Mouse (Mus musculus): ENCODE measurements at regions not wholly inside any gene's neighbourhood (a gene's known extent, or its start where the extent isn't known, plus 50 kb on each side); places are given as distances from the start of the nearest gene placed in this dataset.

DNA sequence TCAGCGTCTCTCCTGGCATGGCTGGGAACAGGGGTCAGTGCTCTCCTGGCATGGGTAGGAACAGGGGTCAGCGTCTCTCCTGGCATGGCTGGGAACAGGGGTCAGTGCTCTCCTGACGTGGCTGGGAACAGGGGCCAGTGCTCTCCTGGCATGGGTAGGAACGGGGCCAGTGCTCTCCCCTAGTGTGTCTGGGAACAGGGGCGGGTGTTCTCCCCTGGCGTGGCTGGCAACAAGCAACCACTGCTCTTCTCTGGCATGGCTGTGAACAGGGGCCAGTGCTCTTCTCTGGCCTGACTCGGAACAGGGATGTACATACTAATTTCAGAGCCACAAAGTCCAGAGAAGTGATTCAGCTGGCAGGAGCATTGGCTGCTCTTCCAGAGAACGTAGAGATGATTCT is 447.4 kb upstream of the Adgrl2 start:
- no peak for ATAC-seq

DNA sequence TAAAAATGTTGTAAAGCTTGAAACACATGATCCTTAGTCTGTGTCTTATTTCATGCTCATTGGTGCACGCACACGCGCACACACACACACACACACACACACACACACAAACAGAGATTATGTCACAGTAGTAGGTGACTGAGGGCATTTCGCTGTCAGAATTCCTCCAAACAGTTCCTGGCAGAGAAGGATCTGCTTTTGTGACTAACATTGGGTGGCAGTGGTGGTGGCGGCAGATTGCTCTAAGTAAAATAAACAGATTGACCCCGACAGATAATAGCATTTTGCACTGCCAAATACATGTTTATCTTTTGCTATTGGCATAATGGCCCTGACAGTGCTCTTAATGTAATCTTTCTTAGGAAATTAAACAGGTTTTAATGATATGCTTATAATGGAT is 446.6 kb upstream of the Adgrl2 start:
- Histone ChIP-seq H3K27ac (no peak overlapping the region), H3K9ac (replicated peaks) (no peak overlapping the region), H3K4me1 (replicated peaks) (0 out of 2 replicates have a peak, but pooled peaks cover 3% of the 10 kb centered on the region), H3K36me3 (no peaks in the 10 kb centered on the region), H3K4me2 (replicated peaks) (no peak overlapping the region), H3K9me3 (no peaks in the 10 kb centered on the region), H3K4me3 (replicated peaks) (no peak overlapping the region), H3K27me3 (no peaks in the 10 kb centered on the region)
- no peak for ATAC-seq
- WGBS = 81% methylated on average over 6 of the region's 6 CpGs

More for the DNA sequence above, 447.4 kb upstream of the Adgrl2 start:
- no peaks in the 10 kb centered on the region for H3K27me3 ChIP-seq
- no peak overlapping the region for H3K4me2 ChIP-seq (replicated peaks)
- no peak overlapping the region for H3K27ac ChIP-seq
- H3K9me3 ChIP-seq = no peaks in the 10 kb centered on the region
- H3K4me1 ChIP-seq (replicated peaks) = 0 out of 2 replicates have a peak, but pooled peaks cover 3% of the 10 kb centered on the region
- no peak overlapping the region for H3K9ac ChIP-seq (replicated peaks)
- no peak overlapping the region for H3K4me3 ChIP-seq (replicated peaks)
- no peaks in the 10 kb centered on the region for H3K36me3 ChIP-seq
- 92% methylated on average over 8 of the region's 8 CpGs for WGBS

DNA sequence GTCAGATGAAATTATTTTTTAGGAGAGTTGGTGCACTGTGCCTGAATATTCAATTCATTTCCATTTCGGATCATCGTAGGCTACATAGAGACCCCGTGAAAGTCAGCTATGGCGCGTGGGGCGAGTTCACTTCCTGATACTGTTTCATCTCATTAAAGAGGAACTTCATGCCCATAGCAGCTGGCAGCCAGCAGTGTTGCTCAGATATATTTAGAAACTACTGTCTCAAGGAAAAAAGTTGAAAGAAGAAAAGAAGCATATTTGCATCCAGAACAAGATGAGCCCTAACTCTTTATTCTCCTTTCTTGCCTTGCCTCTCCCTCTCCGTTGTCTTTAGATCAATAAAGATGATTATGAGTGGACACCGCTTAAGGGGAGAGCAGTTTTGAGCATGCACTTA is 446.1 kb upstream of the Adgrl2 start:
- no peak overlapping the region for H3K27ac ChIP-seq
- no peaks in the 10 kb centered on the region for H3K9me3 ChIP-seq
- no peak overlapping the region for H3K4me2 ChIP-seq (replicated peaks)
- no peaks in the 10 kb centered on the region for H3K27me3 ChIP-seq
- no peak overlapping the region for H3K9ac ChIP-seq (replicated peaks)
- WGBS = 86% methylated on average over 8 of the region's 8 CpGs
- no peak overlapping the region for H3K4me3 ChIP-seq (replicated peaks)
- no peaks in the 10 kb centered on the region for H3K36me3 ChIP-seq
- ATAC-seq = no peak
- H3K4me1 ChIP-seq (replicated peaks) = 0 out of 2 replicates have a peak, but pooled peaks cover 2% of the 10 kb centered on the region

DNA sequence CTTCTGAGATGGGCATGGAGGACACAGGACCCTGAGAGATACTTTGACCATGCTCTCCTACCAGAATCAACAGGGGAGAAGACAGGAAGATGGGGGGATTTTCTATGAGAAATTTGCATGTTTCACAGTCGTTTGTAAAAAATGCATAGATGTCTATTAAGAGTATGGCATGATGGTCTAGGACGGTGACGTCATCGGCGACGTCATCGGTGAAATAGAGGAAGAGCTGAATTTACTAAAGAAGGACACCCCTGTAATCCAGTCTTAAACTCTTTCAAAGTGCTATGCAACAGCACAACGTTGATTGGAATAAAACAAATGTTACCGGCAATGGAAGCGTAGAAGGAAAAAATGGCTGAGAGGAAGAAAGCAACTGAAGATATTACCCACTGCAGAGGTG is 441.4 kb upstream of the Adgrl2 start:
- H3K4me2 ChIP-seq (replicated peaks) = no peak overlapping the region
- no peaks in the 10 kb centered on the region for H3K4me1 ChIP-seq (replicated peaks)
- H3K9me3 ChIP-seq = no peaks in the 10 kb centered on the region
- no peak for ATAC-seq
- no peak overlapping the region for H3K4me3 ChIP-seq (replicated peaks)
- H3K36me3 ChIP-seq = no peaks in the 10 kb centered on the region
- no peak overlapping the region for H3K27ac ChIP-seq
- no peak overlapping the region for H3K9ac ChIP-seq (replicated peaks)
- H3K27me3 ChIP-seq = no peaks in the 10 kb centered on the region
- 94% methylated on average over 10 of the region's 10 CpGs for WGBS

DNA sequence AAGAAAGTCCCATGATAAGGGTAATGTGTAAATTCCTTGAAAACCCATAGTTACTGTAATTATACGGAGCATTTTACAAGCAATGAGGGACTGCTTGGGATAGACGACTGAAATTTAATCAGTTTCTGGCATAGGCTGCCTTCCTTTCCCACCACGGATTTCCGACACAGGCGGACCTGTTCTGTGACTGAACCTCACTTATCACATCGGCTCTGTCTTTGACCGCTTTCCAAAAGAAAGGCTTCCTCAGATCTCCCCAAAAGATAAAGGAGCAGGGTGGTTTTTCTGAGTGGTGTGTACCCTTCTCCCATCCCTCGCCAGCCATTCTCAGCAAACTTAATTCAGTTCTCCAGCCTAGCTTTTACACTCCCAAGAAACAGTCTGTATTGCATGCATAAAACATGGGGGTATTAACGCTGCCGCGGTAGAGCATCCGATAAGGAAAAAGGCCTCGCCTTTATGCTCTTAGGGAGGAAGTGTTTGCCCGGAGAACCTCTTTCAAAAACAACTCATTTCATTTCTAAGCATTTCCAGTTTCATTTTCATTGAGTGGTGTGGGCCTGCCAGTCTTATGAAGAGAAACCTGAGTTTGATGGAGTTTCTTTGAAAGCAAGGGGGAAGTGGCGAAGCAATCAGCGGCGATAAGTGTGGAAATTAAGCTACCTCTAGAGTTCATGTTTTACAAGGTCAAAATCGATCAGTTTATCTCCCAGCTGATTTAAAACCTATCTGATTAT is 435.8 kb upstream of the Adgrl2 start:
- Histone ChIP-seq H3K36me3 (no peaks in the 10 kb centered on the region), H3K4me3 (replicated peaks) (no peak overlapping the region), H3K9me3 (no peaks in the 10 kb centered on the region), H3K27ac (peak overlapping the region; percentile 39; the same call in 1 of the 2 replicates), H3K4me1 (replicated peaks) (peaks cover 17% of the 10 kb centered on the region), H3K4me2 (replicated peaks) (peak overlapping the region; percentile 28), H3K9ac (replicated peaks) (no peak overlapping the region), H3K27me3 (no peaks in the 10 kb centered on the region)
- peak; percentile 40; the same call in 1 of the 2 replicates for ATAC-seq
- WGBS = 40% methylated on average over 18 of the region's 18 CpGs

DNA sequence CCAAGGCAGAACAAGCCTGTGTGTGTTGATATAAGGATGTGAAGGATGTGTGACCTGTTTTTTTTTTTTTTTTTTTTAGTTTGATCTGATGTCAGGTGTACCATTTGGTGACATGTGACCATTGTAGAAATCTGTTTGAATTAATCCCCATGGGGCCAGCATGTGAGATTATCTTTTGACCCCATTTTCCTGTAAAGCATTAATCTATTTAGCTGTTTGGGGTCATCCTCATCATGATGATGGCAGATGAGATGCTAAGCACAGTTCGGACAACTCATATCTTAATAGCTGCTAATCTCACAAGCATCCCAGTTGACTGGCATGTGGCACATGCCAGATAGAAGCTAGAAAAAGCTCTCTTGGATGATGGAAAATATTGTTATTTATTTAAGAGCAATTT is 434.0 kb upstream of the Adgrl2 start:
- H3K4me1 ChIP-seq (replicated peaks) = peaks cover 17% of the 10 kb centered on the region

DNA sequence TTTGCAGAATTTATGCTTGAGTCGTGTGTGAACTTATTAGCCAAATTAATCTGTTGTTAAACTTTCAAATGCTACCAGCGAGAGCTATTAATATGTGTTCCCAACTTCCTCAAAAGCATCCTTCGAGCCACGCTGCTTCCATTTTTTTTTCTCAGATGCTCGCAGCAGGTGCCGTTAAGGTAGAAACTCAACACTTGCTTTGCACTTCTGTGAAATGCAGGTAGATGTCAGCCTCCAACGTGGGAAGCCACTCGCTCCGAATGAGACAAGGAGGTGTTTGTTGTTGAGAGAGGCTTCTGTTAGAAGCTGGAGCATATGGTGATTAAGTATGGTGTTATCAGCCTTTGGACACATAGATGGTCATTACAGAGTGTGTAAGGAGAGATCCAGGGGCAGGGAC is 433.1 kb upstream of the Adgrl2 start:
- no peak for ATAC-seq

More for the DNA sequence above, 434.0 kb upstream of the Adgrl2 start:
- H3K36me3 ChIP-seq = no peaks in the 10 kb centered on the region
- ATAC-seq = no peak
- H3K27me3 ChIP-seq = no peaks in the 10 kb centered on the region
- no peaks in the 10 kb centered on the region for H3K9me3 ChIP-seq
- no peak overlapping the region for H3K27ac ChIP-seq
- no peak overlapping the region for H3K4me3 ChIP-seq (replicated peaks)
- H3K9ac ChIP-seq (replicated peaks) = no peak overlapping the region
- H3K4me2 ChIP-seq (replicated peaks) = no peak overlapping the region
- 74% methylated on average over 1 of the region's 1 CpGs for WGBS

DNA sequence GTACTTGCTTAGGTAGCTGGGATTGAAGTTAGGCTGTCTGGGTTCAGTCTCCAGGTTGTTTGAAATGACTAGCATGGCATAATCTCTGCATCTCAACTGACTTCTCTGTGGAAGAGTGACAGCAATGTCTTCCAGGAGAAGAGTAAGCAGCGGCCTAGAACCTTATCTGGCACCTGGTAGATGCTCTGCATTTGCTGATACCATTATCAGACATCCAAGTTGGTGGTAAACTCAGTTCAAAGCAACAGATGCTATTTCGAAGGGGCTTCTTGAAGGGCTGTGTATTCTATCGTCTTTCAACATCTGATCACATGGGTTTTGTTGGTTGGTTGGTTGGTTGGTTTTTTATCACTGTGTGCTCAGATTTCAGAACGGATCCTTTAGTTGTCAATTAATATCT is 424.7 kb upstream of the Adgrl2 start:
- ATAC-seq = no peak
- Histone ChIP-seq H3K36me3 (no peaks in the 10 kb centered on the region), H3K4me3 (replicated peaks) (no peak overlapping the region), H3K27me3 (no peaks in the 10 kb centered on the region), H3K4me2 (replicated peaks) (no peak overlapping the region), H3K4me1 (replicated peaks) (no peaks in the 10 kb centered on the region), H3K9me3 (no peaks in the 10 kb centered on the region), H3K9ac (replicated peaks) (no peak overlapping the region), H3K27ac (no peak overlapping the region)
- WGBS = 88% methylated on average over 4 of the region's 4 CpGs

More for the DNA sequence above, 433.1 kb upstream of the Adgrl2 start:
- Histone ChIP-seq H3K4me3 (replicated peaks) (no peak overlapping the region), H3K36me3 (no peaks in the 10 kb centered on the region), H3K9ac (replicated peaks) (no peak overlapping the region), H3K27me3 (no peaks in the 10 kb centered on the region), H3K27ac (no peak overlapping the region), H3K4me1 (replicated peaks) (peaks cover 17% of the 10 kb centered on the region), H3K9me3 (no peaks in the 10 kb centered on the region), H3K4me2 (replicated peaks) (no peak overlapping the region)
- 75% methylated on average over 9 of the region's 9 CpGs for WGBS

DNA sequence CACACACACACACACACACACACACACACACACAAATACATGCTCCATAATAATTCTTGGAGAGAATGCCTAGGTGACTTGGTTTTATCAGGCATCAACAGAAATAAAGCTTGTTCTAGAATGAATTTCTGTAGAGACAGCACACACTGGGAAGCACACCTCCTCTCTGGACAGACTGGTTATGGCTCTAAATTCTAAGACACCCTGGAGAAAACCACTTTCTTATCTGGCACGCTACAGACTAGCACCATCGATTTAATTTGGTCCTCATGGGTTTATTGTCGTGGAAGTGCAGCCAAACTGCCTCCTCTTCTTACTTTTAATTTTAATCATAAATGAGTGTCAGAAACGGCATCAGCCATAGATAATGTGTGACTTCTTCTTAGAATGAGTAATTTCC is 422.8 kb upstream of the Adgrl2 start:
- WGBS = 72% methylated on average over 4 of the region's 4 CpGs
- ATAC-seq = no peak
- no peaks in the 10 kb centered on the region for H3K27me3 ChIP-seq

DNA sequence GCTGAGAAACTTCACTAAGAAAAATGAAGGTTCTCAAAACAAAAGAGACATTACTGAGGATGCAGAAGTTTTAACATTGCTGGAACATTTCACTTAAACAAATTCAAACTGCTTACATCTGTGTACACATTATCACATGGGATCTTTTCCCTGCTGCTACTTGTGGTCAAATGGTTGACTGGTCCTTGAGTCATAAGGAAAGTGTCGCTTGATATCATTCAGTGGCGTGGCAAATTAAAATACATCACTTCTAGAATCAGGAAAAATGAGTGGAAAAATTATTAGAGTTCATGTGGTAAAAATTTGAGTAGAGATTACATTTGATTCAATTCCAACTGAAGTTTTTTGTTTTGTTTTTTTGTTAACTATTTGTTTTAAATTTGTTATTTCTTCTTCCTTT is 420.2 kb upstream of the Adgrl2 start:
- H3K4me2 ChIP-seq (replicated peaks) = no peak overlapping the region
- no peaks in the 10 kb centered on the region for H3K36me3 ChIP-seq
- H3K4me3 ChIP-seq (replicated peaks) = no peak overlapping the region
- 0 out of 2 replicates have a peak, but pooled peaks cover 6% of the 10 kb centered on the region for H3K4me1 ChIP-seq (replicated peaks)
- no peak overlapping the region for H3K9ac ChIP-seq (replicated peaks)
- H3K9me3 ChIP-seq = no peaks in the 10 kb centered on the region
- H3K27me3 ChIP-seq = no peaks in the 10 kb centered on the region
- no peak for ATAC-seq
- 94% methylated on average over 2 of the region's 2 CpGs for WGBS
- no peak overlapping the region for H3K27ac ChIP-seq

More for the DNA sequence above, 422.8 kb upstream of the Adgrl2 start:
- Histone ChIP-seq H3K9ac (replicated peaks) (no peak overlapping the region), H3K36me3 (no peaks in the 10 kb centered on the region), H3K4me3 (replicated peaks) (no peak overlapping the region), H3K4me1 (replicated peaks) (no peaks in the 10 kb centered on the region), H3K9me3 (no peaks in the 10 kb centered on the region), H3K27ac (no peak overlapping the region), H3K4me2 (replicated peaks) (no peak overlapping the region)

DNA sequence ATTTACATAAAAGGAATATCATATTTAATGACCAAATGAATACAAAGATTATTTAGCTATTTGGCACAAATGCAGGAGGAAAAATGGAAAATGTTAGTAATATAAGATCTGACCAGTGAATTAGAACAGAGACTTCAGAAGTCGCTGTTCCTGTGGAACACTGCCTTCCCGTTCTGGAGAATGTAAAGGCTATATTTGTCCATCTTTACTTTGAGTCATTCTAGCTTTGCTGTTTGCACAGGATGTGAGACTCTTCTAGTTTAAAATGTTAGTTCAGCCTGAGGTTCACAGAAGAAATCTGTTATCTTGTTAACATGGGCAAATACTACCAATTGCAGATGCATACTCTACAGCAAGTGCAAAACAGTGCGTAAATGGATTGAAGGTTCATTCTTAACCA is 418.5 kb upstream of the Adgrl2 start:
- H3K9ac ChIP-seq (replicated peaks) = no peak overlapping the region
- 87% methylated on average over 3 of the region's 3 CpGs for WGBS
- no peak overlapping the region for H3K27ac ChIP-seq
- no peak overlapping the region for H3K4me2 ChIP-seq (replicated peaks)
- no peaks in the 10 kb centered on the region for H3K9me3 ChIP-seq
- H3K27me3 ChIP-seq = no peaks in the 10 kb centered on the region
- 0 out of 2 replicates have a peak, but pooled peaks cover 6% of the 10 kb centered on the region for H3K4me1 ChIP-seq (replicated peaks)
- no peak overlapping the region for H3K4me3 ChIP-seq (replicated peaks)
- no peaks in the 10 kb centered on the region for H3K36me3 ChIP-seq
- no peak for ATAC-seq

DNA sequence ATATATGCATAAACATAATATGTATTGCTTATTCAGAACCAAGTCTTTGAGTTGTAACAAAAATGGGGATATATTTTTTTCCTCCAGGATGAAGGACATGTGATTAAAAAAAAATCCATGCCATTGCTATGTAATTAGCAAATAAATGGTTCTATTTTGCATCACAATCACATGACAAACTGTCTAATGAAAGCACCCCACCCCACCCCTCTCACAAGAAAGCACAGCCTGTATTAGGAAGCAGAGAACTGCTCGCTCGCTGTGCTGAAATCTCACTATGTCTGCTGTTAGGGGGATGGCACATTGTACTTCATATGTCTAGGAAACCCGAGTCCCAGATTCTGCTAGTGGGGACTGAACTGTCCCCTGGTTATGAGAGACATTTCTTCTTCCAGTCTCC is 415.5 kb upstream of the Adgrl2 start:
- Histone ChIP-seq H3K9me3 (no peaks in the 10 kb centered on the region), H3K9ac (replicated peaks) (no peak overlapping the region), H3K4me2 (replicated peaks) (no peak overlapping the region), H3K27ac (no peak overlapping the region), H3K4me3 (replicated peaks) (no peak overlapping the region), H3K27me3 (no peaks in the 10 kb centered on the region), H3K36me3 (no peaks in the 10 kb centered on the region), H3K4me1 (replicated peaks) (0 out of 2 replicates have a peak, but pooled peaks cover 10% of the 10 kb centered on the region)
- WGBS = 42% methylated on average over 3 of the region's 3 CpGs
- no peak for ATAC-seq

DNA sequence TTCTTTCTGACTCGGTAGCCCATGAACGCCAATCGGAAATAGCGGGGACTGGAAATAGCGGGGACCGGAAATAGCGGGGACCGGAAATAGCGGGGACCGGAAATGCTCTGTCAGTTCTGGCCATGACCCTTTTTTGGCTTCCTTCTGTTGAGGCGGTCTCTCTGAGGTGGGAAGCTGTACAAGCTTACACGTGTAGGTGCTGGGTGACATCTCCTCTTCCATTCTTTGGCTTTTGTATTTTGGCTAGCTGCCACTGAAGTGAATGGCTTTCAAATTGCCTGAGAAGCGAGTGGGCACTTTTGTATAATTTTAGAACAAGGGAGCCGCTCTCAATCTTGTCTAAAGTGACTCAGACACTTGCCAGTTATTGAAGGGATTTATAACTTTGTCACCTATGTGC is 414.3 kb upstream of the Adgrl2 start:
- no peak for ATAC-seq
- Histone ChIP-seq H3K4me2 (replicated peaks) (no peak overlapping the region), H3K4me3 (replicated peaks) (no peak overlapping the region), H3K27ac (no peak overlapping the region), H3K4me1 (replicated peaks) (0 out of 2 replicates have a peak, but pooled peaks cover 10% of the 10 kb centered on the region), H3K36me3 (no peaks in the 10 kb centered on the region), H3K9ac (replicated peaks) (no peak overlapping the region), H3K27me3 (no peaks in the 10 kb centered on the region), H3K9me3 (no peaks in the 10 kb centered on the region)
- WGBS = 94% methylated on average over 14 of the region's 14 CpGs

All from midbrain, embryonic 13.5 days (tissue).